Mouse (Mus musculus): Measurements from ENCODE around the gene Dnajc22. TPM values are rescaled to one million over a fixed set of nuclear protein-coding genes. Genes with fewer than 3 reads are reported as not detected.

Dnajc22 gene
- total RNA-seq, 2 experiments from 2014 or later, result not detected

DNA sequence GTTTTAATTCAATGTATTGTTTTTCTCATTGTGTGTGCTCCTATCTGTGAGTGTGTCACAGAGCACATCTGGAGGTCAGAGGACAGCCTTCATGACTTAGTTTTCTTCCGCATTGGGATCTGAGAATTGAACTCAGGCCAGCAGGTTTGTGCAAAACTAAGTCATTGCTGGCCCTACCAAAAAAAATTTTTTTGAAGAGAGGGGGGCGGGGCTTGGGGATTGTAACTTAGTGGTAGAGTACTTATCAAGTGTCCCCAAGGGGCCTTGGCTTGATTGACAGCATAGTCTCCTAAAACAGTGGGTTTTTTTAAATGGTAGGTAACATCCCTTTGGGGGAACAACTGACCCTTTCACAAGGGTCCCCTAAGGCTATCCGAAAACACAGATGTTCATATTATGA lies 18.2 kb downstream of the Dnajc22 start:
- intact Hi-C loops (cut with DNase I), result no loop called here
- DNase-seq (ENCODE audit: low spot score in 2 of 2), result no peak

DNA sequence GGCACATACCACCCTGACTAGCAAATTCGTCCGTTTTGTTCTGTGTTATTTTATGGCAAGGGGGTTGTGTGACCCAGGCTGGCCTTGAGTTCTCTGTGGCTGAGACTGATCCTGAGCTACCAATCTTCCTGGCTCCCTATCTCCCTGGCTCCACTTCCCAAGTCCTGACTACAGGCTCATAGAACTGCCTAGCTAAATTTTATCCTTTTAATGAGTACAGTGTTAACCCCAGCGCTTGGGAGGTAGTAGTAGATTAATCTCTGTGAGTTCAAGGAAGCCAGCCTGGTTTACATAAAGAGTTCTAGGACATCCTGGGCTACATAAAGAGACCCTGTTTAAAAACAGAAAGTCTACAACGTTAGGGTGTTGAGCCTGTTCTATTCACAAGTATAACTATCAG lies 18.8 kb downstream of the Dnajc22 start:
- no peak for DNase-seq (ENCODE audit: low spot score in 2 of 2)
- intact Hi-C loops (cut with DNase I), result no loop called here

GRCm38 (mm10) chr15:99112843-99113395 lies 19.9 kb downstream of the Dnajc22 start:
- DNase-seq (ENCODE audit: low spot score in 2 of 2), result no peak
- intact Hi-C loops (cut with DNase I), result no loop called here

GRCm38 (mm10) chr15:99113396-99113975 lies 20.5 kb downstream of the Dnajc22 start:
- intact Hi-C loops (cut with DNase I), result no loop called here
- no peak for DNase-seq (ENCODE audit: low spot score in 2 of 2)

- intact Hi-C loops (cut with DNase I), result no loop called here
- DNase-seq (ENCODE audit: low spot score in 2 of 2), result no peak
Measured at GRCm38 (mm10) chr15:99114312-99115064, 21.5 kb downstream of the Dnajc22 start.

GRCm38 (mm10) chr15:99115065-99115423 lies 22.1 kb downstream of the Dnajc22 start:
- DNase-seq (ENCODE audit: low spot score in 2 of 2), result no peak
- intact Hi-C loops (cut with DNase I), result no loop called here

GRCm38 (mm10) chr15:99116539-99116938 lies 23.6 kb downstream of the Dnajc22 start:
- DNase-seq (ENCODE audit: low spot score in 2 of 2), result no peak
- intact Hi-C loops (cut with DNase I), result no loop called here

- DNase-seq (ENCODE audit: low spot score in 2 of 2), result no peak
- intact Hi-C loops (cut with DNase I), result no loop called here
Measured at GRCm38 (mm10) chr15:99120814-99121213, 27.8 kb downstream of the Dnajc22 start.

DNA sequence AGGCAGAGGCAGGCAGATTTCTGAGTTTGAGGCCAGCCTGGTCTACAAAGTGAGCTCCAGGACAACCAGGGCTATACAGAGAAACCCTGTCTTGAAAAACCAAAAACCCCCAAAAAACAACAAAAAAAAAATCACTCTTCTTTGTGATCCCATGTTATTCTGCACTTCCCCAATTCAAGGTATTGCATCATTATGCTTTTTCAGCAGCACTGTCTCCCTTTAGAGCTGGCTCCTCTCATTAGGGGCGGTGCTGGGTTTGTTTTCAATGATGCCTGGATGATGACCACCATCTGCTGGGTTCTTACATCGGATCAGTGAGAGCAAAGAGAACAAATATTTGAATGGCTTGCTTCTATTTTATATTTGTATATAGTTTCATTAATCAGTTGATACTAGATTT lies 29.7 kb downstream of the Dnajc22 start:
- DNase-seq (ENCODE audit: low spot score in 2 of 2), result no peak
- intact Hi-C loops (cut with DNase I), result no loop called here

DNA sequence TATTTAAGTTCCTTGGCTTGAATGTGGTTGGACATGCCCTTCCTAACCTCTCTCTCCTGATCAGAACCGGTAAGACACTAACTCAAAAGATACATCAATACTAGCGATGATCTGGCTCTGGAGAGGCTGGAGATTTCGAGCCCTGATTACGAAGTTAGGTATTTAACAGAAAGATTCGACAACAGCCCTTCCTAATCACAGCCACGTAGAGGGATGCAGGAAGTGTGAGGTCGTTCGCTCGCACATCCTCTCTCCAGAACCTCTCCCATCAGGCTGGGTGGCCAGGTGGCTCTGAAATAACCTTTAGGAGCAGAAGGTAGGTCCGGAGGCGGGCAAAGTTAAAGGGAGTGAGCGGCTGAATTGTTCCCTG lies 32.7 kb downstream of the Dnajc22 start, which contains the start of gene Spats2:
Spats2 (plus strand) TSS at position 206 of the 370 bp plus-strand sequence.
- intact Hi-C loops (cut with DNase I), result no loop called here
- no peak for DNase-seq (ENCODE audit: low spot score in 2 of 2)

- peak; percentile 81 to 92 for DNase-seq (ENCODE audit: low spot score in 2 of 2)
- intact Hi-C loops (cut with DNase I), result no loop called here
Measured at GRCm38 (mm10) chr15:99126081-99126815, 33.3 kb downstream of the Dnajc22 start.

DNA sequence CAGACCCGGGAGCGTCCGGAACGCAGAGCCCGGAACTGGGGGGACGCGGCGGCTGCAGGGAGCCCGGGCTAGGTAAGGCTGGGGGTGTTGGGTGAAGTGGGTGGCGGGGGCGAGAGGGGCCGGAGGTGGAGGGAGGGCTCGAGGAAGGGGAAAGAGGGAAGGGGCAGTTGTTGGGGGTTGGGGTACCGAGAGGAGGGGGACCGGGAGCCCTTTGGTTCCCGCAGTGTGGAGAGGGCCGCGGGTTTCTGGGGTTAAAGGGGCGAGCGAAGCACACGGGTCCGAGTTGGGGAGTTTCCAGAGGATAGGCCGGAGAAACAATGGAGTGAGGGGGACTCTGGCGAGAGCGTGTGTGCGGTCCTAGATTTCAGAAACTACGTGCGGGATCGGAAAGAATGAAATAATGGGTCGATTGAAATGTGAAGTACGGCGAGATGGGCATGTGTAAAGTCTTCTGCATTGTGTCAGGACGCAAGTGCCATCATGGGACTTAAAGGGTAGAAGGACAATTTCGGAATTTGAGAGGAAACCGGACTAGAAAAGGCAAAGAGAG lies 33.9 kb downstream of the Dnajc22 start:
- no peak for DNase-seq (ENCODE audit: low spot score in 2 of 2)

DNA sequence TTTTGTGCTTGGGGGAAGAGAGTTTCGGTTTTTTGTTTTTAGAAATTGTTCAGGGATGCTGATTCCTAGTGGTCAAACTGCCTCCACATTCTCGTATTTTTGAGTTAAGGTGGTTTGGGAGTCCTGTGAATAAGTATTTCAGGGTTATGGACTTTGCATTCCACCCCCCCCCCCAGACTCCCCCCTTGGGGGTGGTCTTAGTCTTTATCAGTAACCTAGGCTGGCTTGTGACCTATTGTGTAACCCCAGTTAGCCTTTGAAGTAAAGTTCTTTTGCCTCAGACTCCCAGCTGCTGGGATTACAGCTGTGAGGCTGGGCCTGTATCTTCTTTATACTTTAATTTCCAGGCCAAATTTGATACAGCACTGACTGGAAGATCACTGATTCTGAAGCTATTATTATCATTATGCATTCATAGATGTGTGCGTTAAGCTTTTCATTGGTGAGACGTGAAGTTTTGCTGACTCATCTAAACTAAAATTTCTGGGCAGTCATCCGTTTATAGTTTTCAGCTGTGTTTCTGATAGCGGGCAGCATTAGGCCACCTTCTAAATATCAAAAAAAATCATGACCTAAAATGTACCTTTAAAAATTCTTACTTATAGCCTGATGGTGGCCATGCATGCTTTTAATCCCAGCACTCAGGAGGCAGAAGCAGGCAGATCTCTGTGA lies 35.0 kb downstream of the Dnajc22 start:
- intact Hi-C loops (cut with DNase I), result no loop called here
- DNase-seq (ENCODE audit: low spot score in 2 of 2), result no peak

More for the DNA sequence above, 33.9 kb downstream of the Dnajc22 start:
- intact Hi-C loops (cut with DNase I), result no loop called here

GRCm38 (mm10) chr15:99129441-99129840 lies 36.5 kb downstream of the Dnajc22 start:
- no peak for DNase-seq (ENCODE audit: low spot score in 2 of 2)
- intact Hi-C loops (cut with DNase I), result no loop called here

DNA sequence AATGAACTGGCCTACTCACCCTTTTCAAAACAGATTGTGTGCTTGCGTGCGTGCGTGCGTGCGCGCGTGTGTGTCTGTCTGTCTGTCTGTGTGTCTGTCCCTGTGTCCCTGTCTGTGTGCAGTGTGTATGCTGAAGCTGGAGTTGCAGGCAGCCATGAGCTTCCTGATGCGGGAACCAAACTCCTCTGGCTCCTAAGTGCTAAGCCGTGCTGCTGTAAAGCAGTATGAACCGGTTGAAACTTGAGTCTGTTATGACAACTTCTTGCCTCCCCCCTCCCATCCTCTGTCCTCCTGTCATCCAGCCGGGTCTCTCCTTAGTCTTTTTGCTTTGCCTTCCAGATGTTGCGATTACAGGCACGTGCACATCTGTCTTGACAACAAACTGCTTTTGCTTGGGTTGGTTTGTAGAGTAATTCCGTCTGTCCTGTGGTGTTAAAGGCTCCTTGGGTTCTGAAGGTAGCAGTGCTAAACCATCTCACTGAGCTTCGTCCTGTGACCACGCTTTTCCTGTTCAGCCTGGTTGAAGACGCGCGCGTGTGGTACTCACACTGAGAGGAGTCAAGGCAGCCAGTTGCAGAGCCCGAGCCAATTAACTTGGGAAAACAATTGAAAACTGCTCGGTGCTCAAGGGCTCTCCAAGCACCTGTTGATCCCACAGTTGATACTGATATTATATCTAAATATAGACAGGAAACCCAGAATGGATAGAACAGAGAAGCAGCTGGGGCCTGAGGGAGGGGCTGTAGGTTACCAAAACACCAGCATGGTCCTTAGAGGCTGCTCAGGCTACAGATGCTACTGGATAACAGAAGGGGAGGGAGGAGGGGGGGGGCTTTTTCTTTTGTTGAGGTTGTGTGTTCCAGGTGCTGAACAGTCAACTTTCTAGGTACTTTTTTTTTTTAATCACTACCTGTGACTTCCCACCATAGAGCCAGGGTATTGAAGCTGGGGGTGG lies 37.3 kb downstream of the Dnajc22 start:
- no peak for DNase-seq (ENCODE audit: low spot score in 2 of 2)
- intact Hi-C loops (cut with DNase I), result no loop called here

GRCm38 (mm10) chr15:99138389-99138788 lies 45.4 kb downstream of the Dnajc22 start:
- DNase-seq (ENCODE audit: low spot score in 2 of 2), result no peak
- intact Hi-C loops (cut with DNase I), result no loop called here

GRCm38 (mm10) chr15:99139669-99140068 lies 46.7 kb downstream of the Dnajc22 start:
- intact Hi-C loops (cut with DNase I), result no loop called here
- DNase-seq (ENCODE audit: low spot score in 2 of 2), result peak in 1 of 2 experiments; percentile 49

GRCm38 (mm10) chr15:99150516-99150915 lies 57.5 kb downstream of the Dnajc22 start:
- no peak for DNase-seq (ENCODE audit: low spot score in 2 of 2)
- intact Hi-C loops (cut with DNase I), result no loop called here

All from left cerebral cortex, postnatal 14 days (tissue).